Mouse (Mus musculus) liver, adult 2 months (tissue): ENCODE results near the gene Slc45a1.

Source experiments
- CTCF ChIP-seq: fragments of 200-500 bp; IDR thresholded peaks from 2 replicates; pipeline ENCODE4 v1.5.1; 2011; ENCODE audit warnings: low read depth, low read length, control low read depth
- POLR2A ChIP-seq: fragments of 200-500 bp; IDR thresholded peaks from 2 replicates; pipeline ENCODE4 v1.6.1; 2011; ENCODE audit warnings: low read length, control low read depth; ENCODE audit not compliant: insufficient read depth; ENCODE audit errors: extremely low read depth

- no peak for TF ChIP-seq CTCF
- no peak for TF ChIP-seq POLR2A
These were observed 48.9 kb upstream of the Slc45a1 start for GRCm38 (mm10) chr4:150700849-150701248.
